Mouse (Mus musculus): Measurements from ENCODE around the gene Gse1.

DNA sequence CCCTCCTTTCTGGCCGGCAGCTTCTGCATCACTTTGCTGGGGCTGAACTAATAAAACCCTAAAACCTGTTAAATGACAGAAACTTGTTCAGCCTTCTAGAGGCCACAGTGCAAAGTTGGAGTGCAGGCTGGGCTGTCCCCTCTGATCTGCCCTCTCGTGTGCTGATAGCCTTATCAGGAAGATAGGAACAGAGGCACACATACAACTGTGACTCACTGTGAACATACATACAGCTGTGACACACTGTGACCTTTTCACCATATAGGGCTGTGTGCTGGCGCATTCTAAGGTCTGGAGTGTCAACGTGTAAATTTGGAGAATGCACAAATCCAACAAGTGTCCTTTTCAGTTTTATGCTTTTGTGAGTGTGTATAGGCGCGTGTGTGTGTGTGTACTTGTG lies 226.1 kb downstream of the Gse1 start:
- TF ChIP-seq POLR2A (IDR thresholded peaks at IDR 0.05; ENCODE audit: borderline replicate concordance, control insufficient read depth, low read depth, low read length) (no peak), CTCF (IDR thresholded peaks at IDR 0.05; ENCODE audit: control insufficient read depth, insufficient read depth, low read length) (no peak)
